Mouse (Mus musculus) layer of hippocampus, adult 8-10 months (tissue): ENCODE measurements around the gene Art4. TPM values are rescaled to one million over a fixed set of nuclear protein-coding genes. Genes with fewer than 3 reads are reported as not detected.

Experiments
- DNase-seq, 2 experiments: peaks; one replicate each; pipeline ENCODE4 v3.0.0; 2022; ENCODE audit warnings: low spot score in 2 of 2
- total RNA-seq, 4 experiments: library from RNA; stranded (reverse); gene quantifications; 2 replicates each; pipeline ENCODE4 v1.2.4; 2022

Gene Art4
- total RNA-seq, 4 experiments from 2014 or later: 0.13 TPM; not detected in 3

GRCm38 (mm10) chr6:136827516-136827880, 30.0 kb downstream of the Art4 start, which contains the start of gene BC049715:
TSS of gene BC049715 (plus strand) at chr6:136827626.
- no peak for DNase-seq

GRCm38 (mm10) chr6:136827116-136827515, 30.4 kb downstream of the Art4 start:
- no peak for DNase-seq

GRCm38 (mm10) chr6:136824987-136825386, 32.5 kb downstream of the Art4 start:
- DNase-seq: no peak

- no peak for DNase-seq
Measured at GRCm38 (mm10) chr6:136821086-136821485, 36.4 kb downstream of the Art4 start.

GRCm38 (mm10) chr6:136820381-136820780, 37.2 kb downstream of the Art4 start:
- no peak for DNase-seq

GRCm38 (mm10) chr6:136817549-136817948, 40.0 kb downstream of the Art4 start:
- peak; percentile 90 to 92 for DNase-seq

- DNase-seq: no peak
Measured at GRCm38 (mm10) chr6:136816826-136817225, 40.7 kb downstream of the Art4 start.

GRCm38 (mm10) chr6:136815381-136815780, 42.2 kb downstream of the Art4 start:
- DNase-seq: no peak

GRCm38 (mm10) chr6:136813117-136813516, 44.4 kb downstream of the Art4 start:
- no peak for DNase-seq

GRCm38 (mm10) chr6:136811196-136811595, 46.3 kb downstream of the Art4 start:
- no peak for DNase-seq

GRCm38 (mm10) chr6:136809673-136810072, 47.9 kb downstream of the Art4 start:
- DNase-seq: no peak

- DNase-seq: no peak
Measured at GRCm38 (mm10) chr6:136809077-136809476, 48.5 kb downstream of the Art4 start.

GRCm38 (mm10) chr6:136808631-136809046, 48.9 kb downstream of the Art4 start:
- no peak for DNase-seq

- peak; percentile 97 to 99 for DNase-seq
Measured at GRCm38 (mm10) chr6:136808014-136808417, 49.5 kb downstream of the Art4 start, which contains the start of gene H2afj. TSS of gene H2afj (plus strand) at chr6:136808244.

- DNase-seq: no peak
Measured at GRCm38 (mm10) chr6:136807395-136808013, 50.0 kb downstream of the Art4 start.

GRCm38 (mm10) chr6:136806819-136807218, 50.7 kb downstream of the Art4 start:
- DNase-seq: no peak

GRCm38 (mm10) chr6:136805409-136805775, 52.1 kb downstream of the Art4 start:
- no peak for DNase-seq

- DNase-seq: no peak
Measured at GRCm38 (mm10) chr6:136804705-136805408, 52.7 kb downstream of the Art4 start.

- peak; percentile 91 to 98 for DNase-seq
Measured at GRCm38 (mm10) chr6:136803739-136804633, 53.5 kb downstream of the Art4 start, which contains the start of gene Hist4h4. TSS of gene Hist4h4 (minus strand) at chr6:136804415.

GRCm38 (mm10) chr6:136803093-136803738, 54.3 kb downstream of the Art4 start:
- no peak for DNase-seq

GRCm38 (mm10) chr6:136801274-136801673, 56.3 kb downstream of the Art4 start:
- no peak for DNase-seq
